Mouse (Mus musculus) bone marrow macrophage, adult 2 months (primary cell): ENCODE results near the gene Ssr3.

ENCODE experiments used
- CTCF ChIP-seq: IDR thresholded peaks from 2 replicates; pipeline ENCODE4 v1.5.1; 2012; ENCODE audit warnings: low read depth, mild to moderate bottlenecking, low read length, moderate library complexity
- POLR2A ChIP-seq: IDR thresholded peaks from 2 replicates; pipeline ENCODE4 v1.6.1; 2012; ENCODE audit warnings: mild to moderate bottlenecking, low read depth, low read length, borderline replicate concordance

DNA sequence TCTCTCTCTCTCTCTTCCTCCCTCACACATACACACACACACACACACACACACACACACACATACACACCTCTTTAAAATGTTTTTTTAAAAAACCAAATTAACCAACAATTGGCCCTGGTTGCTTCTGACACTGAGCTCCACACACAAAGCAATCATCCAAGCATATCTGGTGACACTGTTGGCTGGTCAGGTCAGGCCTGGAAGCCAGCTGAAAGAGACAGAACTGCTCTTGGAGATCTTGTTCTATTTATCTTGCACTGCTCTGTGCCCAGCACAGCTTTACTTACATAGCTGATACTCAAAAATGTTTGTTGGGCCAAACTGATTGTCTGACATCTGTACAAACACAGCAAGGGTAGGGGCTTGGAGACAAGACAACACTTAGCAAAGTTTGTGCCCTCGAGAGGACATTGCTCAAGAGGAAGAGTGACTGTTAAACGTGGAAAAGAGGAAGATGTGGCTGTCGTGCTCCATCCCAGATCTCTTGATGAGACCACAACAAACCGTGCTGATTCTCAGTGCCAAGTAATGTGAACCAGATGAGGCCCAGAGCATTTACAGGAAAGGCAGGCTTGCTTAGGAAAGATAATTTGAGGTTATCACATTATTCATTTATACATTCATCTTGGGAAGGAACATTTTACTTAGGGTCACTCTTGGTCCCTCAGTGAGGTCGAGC is 25.6 kb upstream of the Ssr3 start:
- no peak for TF ChIP-seq CTCF
- no peak for TF ChIP-seq POLR2A
